Mouse (Mus musculus) small intestine, adult 2 months (tissue): Measurements from ENCODE around the gene Usp11. TPM values are rescaled to one million over a fixed set of nuclear protein-coding genes. Genes with fewer than 3 reads are reported as not detected.
"Not testable (repeated sequence)": the region's sequence is repeated elsewhere in the genome, so short reads cannot be mapped to it uniquely, and the experiment has no call there.

Experiments
- H3K27ac ChIP-seq: fragments of 200-500 bp; 2 replicates; pipeline ENCODE4 v1.5.1; 2012; ENCODE audit warnings: low read depth, low read length, control low read depth, inconsistent platforms; ENCODE audit not compliant: insufficient read depth
- H3K27me3 ChIP-seq: fragments of 200-500 bp; 2 replicates; pipeline ENCODE4 v1.6.1; 2012; ENCODE audit warnings: mild to moderate bottlenecking, moderate library complexity, low read length, inconsistent platforms; ENCODE audit not compliant: control insufficient read depth, insufficient read depth
- H3K36me3 ChIP-seq: fragments of 200-500 bp; 2 replicates; pipeline ENCODE4 v1.6.1; 2012; ENCODE audit warnings: mild to moderate bottlenecking, low read length, control low read depth, inconsistent platforms; ENCODE audit not compliant: control insufficient read depth, insufficient read depth
- H3K4me1 ChIP-seq: fragments of 200-500 bp; 2 replicates; pipeline ENCODE4 v1.6.1; 2012; ENCODE audit warnings: low read length, inconsistent platforms, mixed read lengths; ENCODE audit not compliant: control insufficient read depth, insufficient read depth, insufficient read length
- H3K4me3 ChIP-seq: fragments of 200-500 bp; 2 replicates; pipeline ENCODE4 v1.5.1; 2012; ENCODE audit warnings: low read depth, mild to moderate bottlenecking, control low read depth, inconsistent platforms, low read length, moderate library complexity
- CTCF ChIP-seq: fragments of 200-500 bp; IDR thresholded peaks from 2 replicates; pipeline ENCODE4 v1.5.1; 2012; ENCODE audit warnings: low read depth, mild to moderate bottlenecking, control low read depth, inconsistent platforms, low read length, moderate library complexity, mixed read lengths; ENCODE audit not compliant: insufficient replicate concordance, insufficient read length; ENCODE audit errors: extremely low read depth
- POLR2A ChIP-seq: fragments of 200-500 bp; IDR thresholded peaks from 2 replicates; pipeline ENCODE4 v1.6.1; 2012; ENCODE audit warnings: low read depth, mild to moderate bottlenecking, control low read depth, inconsistent platforms, low read length, moderate library complexity
- WGBS: fragments of 180-500 bp; shearing (Covaris S2); methylation state at CpG from one replicate; pipeline ENCODE4 v1.1.7; 2018; 5-methylcytosine and 5-hydroxymethylcytosine counted together
- polyA plus RNA-seq: library from polyadenylated mRNA; depleted of rRNA; stranded (reverse); fragments of >200 nt; gene quantifications from 2 replicates; pipeline ENCODE4 v1.2.3, GENCODE M21; 2012; rRNA removed

Usp11 gene
- polyA plus RNA-seq, 1 experiment, result 3.3 TPM

- Histone ChIP-seq H3K4me1 (no peaks in the 10 kb centered on the region), H3K4me3 (no peak overlapping the region), H3K36me3 (0 out of 2 replicates have a peak, but pooled peaks cover 2% of the 10 kb centered on the region), H3K27ac (no peak overlapping the region), H3K27me3 (no peaks in the 10 kb centered on the region)
- TF ChIP-seq CTCF (no peak), POLR2A (no peak)
- WGBS, result 20% methylated on average over 3 of the region's 3 CpGs
These were observed 1.3 kb downstream of the Usp11 start for GRCm38 (mm10) chrX:20705083-20705402.

GRCm38 (mm10) chrX:20728681-20729080, 25.0 kb downstream of the Usp11 start:
- TF ChIP-seq POLR2A (no peak), CTCF (no peak)
- H3K27ac ChIP-seq, result no peak overlapping the region
- no peaks in the 10 kb centered on the region for H3K36me3 ChIP-seq
- H3K4me3 ChIP-seq, result no peak overlapping the region
- 61% methylated on average over 5 of the region's 5 CpGs for WGBS
- H3K4me1 ChIP-seq, result no peaks in the 10 kb centered on the region
- H3K27me3 ChIP-seq, result no peaks in the 10 kb centered on the region

- not testable (repeated sequence) for H3K4me1 ChIP-seq, H3K27ac ChIP-seq, H3K36me3 ChIP-seq, H3K27me3 ChIP-seq, H3K4me3 ChIP-seq
- 24% methylated on average over 10 of the region's 10 CpGs for WGBS
These were observed 26.3 kb downstream of the Usp11 start for GRCm38 (mm10) chrX:20730048-20730447.

GRCm38 (mm10) chrX:20736479-20736878, 32.8 kb downstream of the Usp11 start:
- TF ChIP-seq POLR2A (no peak), CTCF (no peak)
- Histone ChIP-seq H3K4me3 (no peak overlapping the region), H3K36me3 (no peaks in the 10 kb centered on the region), H3K4me1 (no peaks in the 10 kb centered on the region), H3K27ac (no peak overlapping the region), H3K27me3 (no peaks in the 10 kb centered on the region)
- 84% methylated on average over 4 of the region's 4 CpGs for WGBS

GRCm38 (mm10) chrX:20748829-20749228, 45.1 kb downstream of the Usp11 start:
- Histone ChIP-seq H3K4me1 (no peaks in the 10 kb centered on the region), H3K36me3 (no peaks in the 10 kb centered on the region), H3K4me3 (no peak overlapping the region), H3K27ac (no peak overlapping the region), H3K27me3 (no peaks in the 10 kb centered on the region)
- TF ChIP-seq POLR2A (no peak), CTCF (no peak)
- 67% methylated on average over 2 of the region's 2 CpGs for WGBS

- Histone ChIP-seq H3K27ac (no peak overlapping the region), H3K4me1 (no peaks in the 10 kb centered on the region), H3K27me3 (no peaks in the 10 kb centered on the region), H3K36me3 (no peaks in the 10 kb centered on the region), H3K4me3 (no peak overlapping the region)
- no peak for TF ChIP-seq POLR2A
- TF ChIP-seq CTCF, result no peak
- 77% methylated on average over 4 of the region's 4 CpGs for WGBS
These were observed 57.5 kb downstream of the Usp11 start for GRCm38 (mm10) chrX:20761201-20761600.

Other genes starting within 250 kb of the Usp11 start
- 0.15 TPM in 1 of 2 replicates, not detected in the other for gene Rgn, start 154.1 kb upstream of the Usp11 start, polyA plus RNA-seq
- 23.3 and 47.4 TPM in 2 replicates for gene Rbm10, start 86.4 kb upstream of the Usp11 start, polyA plus RNA-seq
- gene Ndufb11, start 86.3 kb upstream of the Usp11 start, polyA plus RNA-seq, result 66.5 and 84.3 TPM in 2 replicates
- gene Uba1, start 45.6 kb upstream of the Usp11 start, polyA plus RNA-seq, result 132 and 255 TPM in 2 replicates
- gene Cdk16, start 16.0 kb upstream of the Usp11 start, polyA plus RNA-seq, result 81.2 and 137 TPM in 2 replicates
- 79.8 and 135 TPM in 2 replicates for gene Araf, start 93.9 kb downstream of the Usp11 start, polyA plus RNA-seq
- gene Timp1, start 166.3 kb downstream of the Usp11 start, polyA plus RNA-seq, result 1.3 and 6.9 TPM in 2 replicates
- gene Syn1, start 217.1 kb downstream of the Usp11 start, polyA plus RNA-seq, result 1.3 and 1.6 TPM in 2 replicates
- 8.8 and 10.5 TPM in 2 replicates for gene Cfp, start 227.6 kb downstream of the Usp11 start, polyA plus RNA-seq
- gene Elk1, start 246.7 kb downstream of the Usp11 start, polyA plus RNA-seq, result 2.5 and 4.1 TPM in 2 replicates